ENCODE assay signal across 9 mouse cellular contexts in genomic region chr7:19875948-19876682, GRCm38 (mm10). TPM values are rescaled to one million over a fixed set of nuclear protein-coding genes. Genes with fewer than 3 reads are reported as not detected.
A peak's percentile ranks its signal among the peaks of the same experiment; 100 is the strongest.
DNase-seq lines count a peak whose midpoint lies in the region; ATAC-seq and TF ChIP-seq lines count a peak whose summit lies in the region.
"Had no signal": no experiment of that assay in that cellular context is flagged by ENCODE, and none has a peak within 500 bp of the region (broad histone marks: within the 10 kb centered on the region; RNA-seq: fewer than 3 reads in every experiment).

No protein-coding gene starts in this region.

- H3K79me2 ChIP-seq in CH12.LX (replicated peaks; ENCODE audit: control insufficient read depth, extremely low read depth, insufficient read depth, poor library complexity, severe bottlenecking), result no peaks in the 10 kb centered on the region

- H3K9ac ChIP-seq in CH12.LX (ENCODE audit: insufficient read depth, low read depth), result peak overlapping the region; percentile 67
- H3K9ac ChIP-seq in hindbrain, postnatal 0 days (replicated peaks; ENCODE audit: low read length), result no peak overlapping the region
- no peak overlapping the region for H3K9ac ChIP-seq in midbrain, embryonic 11.5 days (ENCODE audit: low read length)
- H3K9ac ChIP-seq in stomach, embryonic 16.5 days (ENCODE audit: low read length), result no peak overlapping the region

- ATAC-seq in hindbrain, postnatal 0 days, result peak; percentile 63
- peak; percentile 38; the same call in 1 of the 2 replicates for ATAC-seq in midbrain, embryonic 11.5 days (ENCODE audit: low FRiP score)
- ATAC-seq in stomach, embryonic 16.5 days (ENCODE audit: insufficient read depth, low FRiP score), result peak; percentile 29; the same call in 1 of the 2 replicates

- no peak for TF ChIP-seq POLR2A in CH12.LX (IDR thresholded peaks at IDR 0.05; ENCODE audit: low read depth, low read length)

- dilution Hi-C loops in CH12.LX (cut with MboI; ENCODE audit: extremely low pct_ligation_motif_present, extremely low pct_unique_long_range_greater_than_20kb, low sequenced_read_pairs), result no loop called here

- H3K4me2 ChIP-seq in CH12.LX (ENCODE audit: insufficient read depth, low read depth, poor library complexity, severe bottlenecking), result peak overlapping the region; percentile 86
- H3K4me2 ChIP-seq in hindbrain, postnatal 0 days (ENCODE audit: low read depth, low read length), result no peak overlapping the region
- H3K4me2 ChIP-seq in midbrain, embryonic 11.5 days, result no peak overlapping the region
- no peak overlapping the region for H3K4me2 ChIP-seq in stomach, embryonic 16.5 days (ENCODE audit: low read depth, low read length)

- DNase-seq in cerebellum, adult 9-10 months, result peak; percentile 47
- no peak for DNase-seq in cerebellum, adult 11 months
- DNase-seq in CH12.LX (ENCODE audit: extremely low read depth), result peak; percentile 83
- DNase-seq in embryo, embryonic 11 days, result peak; percentile 33
- peak; percentile 72 for DNase-seq in hindbrain, postnatal 0 days (ENCODE audit: low spot score)
- DNase-seq in left cerebral cortex, adult 18-20 months (ENCODE audit: low spot score in 2 of 2), result peak; percentile 41 to 53
- DNase-seq in midbrain, embryonic 11.5 days (ENCODE audit: low spot score, missing footprints), result peak; percentile 92

- WGBS in hindbrain, postnatal 0 days, result 52% methylated on average over 13 of the region's 13 CpGs
- WGBS in midbrain, embryonic 11.5 days, result 47% methylated on average over 13 of the region's 13 CpGs
- 40% methylated on average over 13 of the region's 13 CpGs for WGBS in stomach, embryonic 16.5 days

- no peak for TF ChIP-seq EP300 in CH12.LX (IDR thresholded peaks at IDR 0.05; ENCODE audit: low read length)

- H3K27me3 ChIP-seq in CH12.LX (replicated peaks), result no peaks in the 10 kb centered on the region
- no peaks in the 10 kb centered on the region for H3K27me3 ChIP-seq in hindbrain, postnatal 0 days (ENCODE audit: insufficient read depth, low read length)
- no peaks in the 10 kb centered on the region for H3K27me3 ChIP-seq in midbrain, embryonic 11.5 days (ENCODE audit: control insufficient read depth, insufficient read depth, low read length)
- H3K27me3 ChIP-seq in stomach, embryonic 16.5 days (ENCODE audit: control insufficient read depth, insufficient read depth, low read length), result no peaks in the 10 kb centered on the region

- in situ Hi-C loops in CH12.LX (cut with MboI; ENCODE audit: low pct_ligation_motif_present, low pct_unique_long_range_greater_than_20kb, low sequenced_read_pairs), result loop anchor here (5.0 to 10.0 kb wide), 2 partner anchors 51 to 371 kb away; partner anchors contain the start of genes Bloc1s3 and Trappc6a

- peak; percentile 77 to 78 for TF ChIP-seq CTCF in CH12.LX (conservative IDR thresholded peaks at IDR 0.05 in 1 of 2, IDR thresholded peaks at IDR 0.05 in 1 of 2; ENCODE audit: low read depth in 2 of 2, low read length in 2 of 2)
- TF ChIP-seq CTCF in hindbrain, postnatal 0 days (IDR thresholded peaks at IDR 0.05; ENCODE audit: low read depth), result peak; percentile 84

- H3K27ac ChIP-seq in CH12.LX (ENCODE audit: insufficient read depth, low read depth), result peak overlapping the region; percentile 66
- H3K27ac ChIP-seq in hindbrain, postnatal 0 days, result no peak overlapping the region
- no peak overlapping the region for H3K27ac ChIP-seq in midbrain, embryonic 11.5 days (ENCODE audit: low read depth, low read length)
- H3K27ac ChIP-seq in stomach, embryonic 16.5 days (ENCODE audit: low read length), result no peak overlapping the region; the same call in 1 of the 2 replicates

- H3K4me1 ChIP-seq in CH12.LX (ENCODE audit: control insufficient read depth in 1 of 2, insufficient read depth in 2 of 2), result peaks cover 11 to 38% of the 10 kb centered on the region in 2 experiments
- no peaks in the 10 kb centered on the region for H3K4me1 ChIP-seq in hindbrain, postnatal 0 days (ENCODE audit: insufficient read depth, low read length)
- no peaks in the 10 kb centered on the region for H3K4me1 ChIP-seq in midbrain, embryonic 11.5 days (ENCODE audit: control insufficient read depth, insufficient read depth, low read length)
- H3K4me1 ChIP-seq in stomach, embryonic 16.5 days (ENCODE audit: control insufficient read depth, insufficient read depth, low read length), result peaks cover 8% of the 10 kb centered on the region

- H3K4me3 ChIP-seq in CH12.LX (replicated peaks in 1 of 3; ENCODE audit: low read depth in 2 of 3, low read length in 2 of 3, poor library complexity in 1 of 3), result peak overlapping the region in 1 of 3 experiments; percentile 7
- no peak overlapping the region for H3K4me3 ChIP-seq in hindbrain, postnatal 0 days (ENCODE audit: low read length)
- no peak overlapping the region for H3K4me3 ChIP-seq in midbrain, embryonic 11.5 days (ENCODE audit: low read depth, low read length)
- no peak overlapping the region for H3K4me3 ChIP-seq in stomach, embryonic 16.5 days (replicated peaks; ENCODE audit: low read length)

- no peaks in the 10 kb centered on the region for H3K36me3 ChIP-seq in CH12.LX (replicated peaks in 1 of 2; ENCODE audit: control insufficient read depth in 1 of 2, insufficient read depth in 1 of 2, low read length in 1 of 2)
- H3K36me3 ChIP-seq in hindbrain, postnatal 0 days (ENCODE audit: insufficient read depth, low read length), result no peaks in the 10 kb centered on the region
- no peaks in the 10 kb centered on the region for H3K36me3 ChIP-seq in midbrain, embryonic 11.5 days (ENCODE audit: control insufficient read depth, insufficient read depth, low read length)
- no peaks in the 10 kb centered on the region for H3K36me3 ChIP-seq in stomach, embryonic 16.5 days (ENCODE audit: control insufficient read depth, insufficient read depth, low read length)

- TF ChIP-seq RAD21 in CH12.LX (IDR thresholded peaks at IDR 0.05; ENCODE audit: low read depth, low read length), result peak; percentile 69

- H3K9me3 ChIP-seq in CH12.LX (replicated peaks; ENCODE audit: low read length), result no peaks in the 10 kb centered on the region
- H3K9me3 ChIP-seq in hindbrain, postnatal 0 days (ENCODE audit: low read length), result no peaks in the 10 kb centered on the region
- H3K9me3 ChIP-seq in midbrain, embryonic 11.5 days (ENCODE audit: control insufficient read depth, low read length), result no peaks in the 10 kb centered on the region
- H3K9me3 ChIP-seq in stomach, embryonic 16.5 days (replicated peaks; ENCODE audit: control insufficient read depth, low read length), result no peaks in the 10 kb centered on the region

TF ChIP-seq in CH12.LX, 34 proteins besides CTCF, POLR2A, EP300 and RAD21 (continues in another document):
- TF ChIP-seq NELFE (IDR thresholded peaks at IDR 0.05; ENCODE audit: low read depth, low read length) (peak; percentile 24; the same call in 1 of the 2 replicates), NRF1 (IDR thresholded peaks at IDR 0.05; ENCODE audit: low read depth, low read length) (peak; percentile 50), USF1 (IDR thresholded peaks at IDR 0.05; ENCODE audit: low read depth, low read length) (peak; percentile 32), HCFC1 (IDR thresholded peaks at IDR 0.05; ENCODE audit: low read depth, low read length) (peak; percentile 96)

RNA-seq across cellular contexts. Expression of gene Ceacam19, which starts 11.7 kb away (rescaled TPM):
- 0.04 and 0.08 TPM in 2 replicates for total RNA-seq in CH12.LX (2012; rRNA removed)
- total RNA-seq in CH12.LX (2014; rRNA removed), result not detected in 2 replicates
- not detected in 2 replicates for polyA plus RNA-seq in CH12.LX (2012; ENCODE audit: insufficient read length, low read depth)
- total RNA-seq in hindbrain, postnatal 0 days (2014; rRNA removed), result not detected in 2 replicates
- not detected in 2 replicates for polyA plus RNA-seq in hindbrain, postnatal 0 days (2015; fragmentation: Nextera tagmentation; extraction: Ambion mirVana)
- not detected for total RNA-seq in left cerebral cortex, adult 18-20 months (2021)
- polyA plus RNA-seq in midbrain, embryonic 11.5 days (2014; fragmentation: Nextera tagmentation; extraction: Ambion mirVana), result not detected in 2 replicates
- polyA plus RNA-seq in stomach, embryonic 16.5 days (2015; fragmentation: Nextera tagmentation; extraction: Ambion mirVana), result 3.2 and 4.8 TPM in 2 replicates
- total RNA-seq: left cerebral cortex, postnatal 36 days had no signal

RNA-seq across cellular contexts. Expression of gene Ceacam16, which starts 15.0 kb away (rescaled TPM):
- total RNA-seq in CH12.LX (2012; rRNA removed), result 2.5 and 3.2 TPM in 2 replicates
- 0.88 and 1.1 TPM in 2 replicates for total RNA-seq in CH12.LX (2014; rRNA removed)
- polyA plus RNA-seq in CH12.LX (2012; ENCODE audit: insufficient read length, low read depth), result 6.8 and 7.7 TPM in 2 replicates
- not detected in 2 replicates for total RNA-seq in hindbrain, postnatal 0 days (2014; rRNA removed)
- 0.86 and 0.89 TPM in 2 replicates for polyA plus RNA-seq in hindbrain, postnatal 0 days (2015; fragmentation: Nextera tagmentation; extraction: Ambion mirVana)
- not detected for total RNA-seq in left cerebral cortex, adult 18-20 months (2021)
- not detected in 2 replicates for polyA plus RNA-seq in midbrain, embryonic 11.5 days (2014; fragmentation: Nextera tagmentation; extraction: Ambion mirVana)
- not detected in 2 replicates for polyA plus RNA-seq in stomach, embryonic 16.5 days (2015; fragmentation: Nextera tagmentation; extraction: Ambion mirVana)
- total RNA-seq: left cerebral cortex, postnatal 36 days had no signal

RNA-seq across cellular contexts. Expression of gene Gm19345, which starts 24.3 kb away (rescaled TPM):
- total RNA-seq in CH12.LX (2012; rRNA removed) (0.59 TPM in 1 of 2 replicates, not detected in the other), CH12.LX (2014; rRNA removed) (not detected in 2 replicates)
- polyA plus RNA-seq in CH12.LX (2012; ENCODE audit: insufficient read length, low read depth), result 4.1 and 4.3 TPM in 2 replicates
- 41.5 and 53.7 TPM in 2 replicates for total RNA-seq in hindbrain, postnatal 0 days (2014; rRNA removed)
- 14.6 and 16.1 TPM in 2 replicates for polyA plus RNA-seq in hindbrain, postnatal 0 days (2015; fragmentation: Nextera tagmentation; extraction: Ambion mirVana)
- total RNA-seq in left cerebral cortex, adult 18-20 months (2021), result 1 to 10 TPM; 2.0 to 2.4 TPM
- 0.22 TPM in 1 of 2 replicates, not detected in the other for polyA plus RNA-seq in midbrain, embryonic 11.5 days (2014; fragmentation: Nextera tagmentation; extraction: Ambion mirVana)
- 0.31 and 0.36 TPM in 2 replicates for polyA plus RNA-seq in stomach, embryonic 16.5 days (2015; fragmentation: Nextera tagmentation; extraction: Ambion mirVana)

RNA-seq across cellular contexts. Expression of gene Pvr, which starts 44.8 kb away (rescaled TPM):
- total RNA-seq in CH12.LX (2012; rRNA removed) (15.0 and 15.4 TPM in 2 replicates), CH12.LX (2014; rRNA removed) (12.7 and 13.1 TPM in 2 replicates)
- polyA plus RNA-seq in CH12.LX (2012; ENCODE audit: insufficient read length, low read depth), result 8.8 and 13.2 TPM in 2 replicates
- 9.2 and 11.7 TPM in 2 replicates for total RNA-seq in hindbrain, postnatal 0 days (2014; rRNA removed)
- 6.1 and 7.0 TPM in 2 replicates for polyA plus RNA-seq in hindbrain, postnatal 0 days (2015; fragmentation: Nextera tagmentation; extraction: Ambion mirVana)
- 10 to 100 TPM; 13.0 to 15.7 TPM for total RNA-seq in left cerebral cortex, adult 18-20 months (2021)
- 2.8 and 3.0 TPM in 2 replicates for polyA plus RNA-seq in midbrain, embryonic 11.5 days (2014; fragmentation: Nextera tagmentation; extraction: Ambion mirVana)
- polyA plus RNA-seq in stomach, embryonic 16.5 days (2015; fragmentation: Nextera tagmentation; extraction: Ambion mirVana), result 13.3 and 15.8 TPM in 2 replicates

RNA-seq across cellular contexts. Expression of gene Bcl3, which starts 53.5 kb away (rescaled TPM):
- total RNA-seq in CH12.LX (2012; rRNA removed), result 15.8 and 18.8 TPM in 2 replicates
- 3.2 and 3.8 TPM in 2 replicates for total RNA-seq in CH12.LX (2014; rRNA removed)
- 17.9 and 25.2 TPM in 2 replicates for polyA plus RNA-seq in CH12.LX (2012; ENCODE audit: insufficient read length, low read depth)
- total RNA-seq in hindbrain, postnatal 0 days (2014; rRNA removed), result 0.40 and 0.89 TPM in 2 replicates
- 0.66 and 1.1 TPM in 2 replicates for polyA plus RNA-seq in hindbrain, postnatal 0 days (2015; fragmentation: Nextera tagmentation; extraction: Ambion mirVana)
- 1 to 10 TPM in 1 of 2 experiments, under 1 TPM in 1; 0.91 to 1.1 TPM for total RNA-seq in left cerebral cortex, adult 18-20 months (2021)
- polyA plus RNA-seq in midbrain, embryonic 11.5 days (2014; fragmentation: Nextera tagmentation; extraction: Ambion mirVana), result 0.47 and 0.67 TPM in 2 replicates
- 9.2 TPM in 2 replicates for polyA plus RNA-seq in stomach, embryonic 16.5 days (2015; fragmentation: Nextera tagmentation; extraction: Ambion mirVana)
